Mouse (Mus musculus) heart, postnatal 10 days (tissue): ENCODE measurements around the gene Gm47955. TPM values are rescaled to one million over a fixed set of nuclear protein-coding genes. Genes with fewer than 3 reads are reported as not detected.
"Not testable (repeated sequence)": the region's sequence is repeated elsewhere in the genome, so short reads cannot be mapped to it uniquely, and the experiment has no call there.

Experiments
- DNase-seq, 2 experiments: peaks; one replicate each; pipeline ENCODE4 v3.0.0; 2021
- intact Hi-C: fragments of 180-260 bp; cut with DNase I; formaldehyde crosslinking; loops from one replicate; pipeline ENCODE4 v1.15.1; 2025
- total RNA-seq, 2 experiments: library from RNA; stranded (reverse); gene quantifications; 2 replicates each; pipeline ENCODE4 v1.2.3; 2021

The Gm47955 gene
- total RNA-seq: not detected

GRCm38 (mm10) chr1:82959870-82960385 lies at the start of gene Gm47955:
Gene Gm47955, plus strand, starts transcription at chr1:82960286.
- DNase-seq: no peak
- intact Hi-C loops: no loop called here

GRCm38 (mm10) chr1:82913025-82913424 lies 47.1 kb upstream of the Gm47955 start, which contains the start of gene A030005L19Rik:
Gene A030005L19Rik, plus strand, starts transcription at chr1:82913325.
- DNase-seq: no peak
- intact Hi-C loops: no loop called here

GRCm38 (mm10) chr1:82913434-82913833 lies 46.7 kb upstream of the Gm47955 start:
- intact Hi-C loops, DNase-seq: not testable (repeated sequence)

- DNase-seq: no peak
- intact Hi-C loops: no loop called here
Measured at GRCm38 (mm10) chr1:82924650-82925049, 35.4 kb upstream of the Gm47955 start, which contains the start of gene A030014E15Rik. Gene A030014E15Rik, plus strand, starts transcription at chr1:82924917.

GRCm38 (mm10) chr1:82930558-82930957 lies 29.5 kb upstream of the Gm47955 start:
- intact Hi-C loops, DNase-seq: not testable (repeated sequence)

GRCm38 (mm10) chr1:82931326-82931725 lies 28.8 kb upstream of the Gm47955 start, which contains the start of gene Gm6217:
Gene Gm6217, minus strand, starts transcription at chr1:82931399.
- intact Hi-C loops, DNase-seq: not testable (repeated sequence)

- intact Hi-C loops: no loop called here
- no peak for DNase-seq
Measured at GRCm38 (mm10) chr1:82938666-82939065, 21.4 kb upstream of the Gm47955 start.

- DNase-seq, intact Hi-C loops: not testable (repeated sequence)
Measured at GRCm38 (mm10) chr1:82942505-82942904, 17.6 kb upstream of the Gm47955 start.

GRCm38 (mm10) chr1:82943295-82943694 lies 16.8 kb upstream of the Gm47955 start, which contains the start of gene A030003K21Rik:
Gene A030003K21Rik, minus strand, starts transcription at chr1:82943388.
- intact Hi-C loops, DNase-seq: not testable (repeated sequence)

GRCm38 (mm10) chr1:82946029-82946428 lies 14.1 kb upstream of the Gm47955 start:
- intact Hi-C loops, DNase-seq: not testable (repeated sequence)

- intact Hi-C loops: no loop called here
- DNase-seq: no peak
Measured at GRCm38 (mm10) chr1:82948601-82949000, 11.5 kb upstream of the Gm47955 start.

- DNase-seq, intact Hi-C loops: not testable (repeated sequence)
Measured at GRCm38 (mm10) chr1:82955913-82956312, 4.2 kb upstream of the Gm47955 start, which contains the start of gene Gm7544. Gene Gm7544, minus strand, starts transcription at chr1:82956013.

- intact Hi-C loops: no loop called here
- DNase-seq: no peak
Measured at GRCm38 (mm10) chr1:82966413-82966812, 6.3 kb downstream of the Gm47955 start.

GRCm38 (mm10) chr1:82972046-82972445 lies 12.0 kb downstream of the Gm47955 start:
- peak; percentile 51 to 60 for DNase-seq
- intact Hi-C loops: loop anchor here (5.0 kb wide), 1 partner anchor 135 kb away; the partner anchor contains the start of gene Agfg1

- no peak for DNase-seq
- intact Hi-C loops: loop anchor here (5.0 kb wide), 1 partner anchor 136 kb away; the partner anchor contains the start of gene Agfg1
Measured at GRCm38 (mm10) chr1:82973244-82973643, 13.2 kb downstream of the Gm47955 start.

- intact Hi-C loops: loop anchor here (5.0 kb wide), 1 partner anchor 137 kb away; the partner anchor contains the start of gene Agfg1
- no peak for DNase-seq
Measured at GRCm38 (mm10) chr1:82973901-82974300, 13.8 kb downstream of the Gm47955 start.

- intact Hi-C loops: loop anchor here (5.0 kb wide), 1 partner anchor 137 kb away; the partner anchor contains the start of gene Agfg1
- DNase-seq: no peak
Measured at GRCm38 (mm10) chr1:82974342-82974741, 14.3 kb downstream of the Gm47955 start.

GRCm38 (mm10) chr1:82975750-82976149 lies 15.7 kb downstream of the Gm47955 start:
- intact Hi-C loops: no loop called here
- DNase-seq: no peak

- intact Hi-C loops: no loop called here
- DNase-seq: no peak
Measured at GRCm38 (mm10) chr1:82977840-82978239, 17.8 kb downstream of the Gm47955 start.

GRCm38 (mm10) chr1:82986738-82987137 lies 26.7 kb downstream of the Gm47955 start:
- intact Hi-C loops: loop anchor here (1.0 to 5.0 kb wide), 3 partner anchors 148 to 429 kb away; partner anchors contain the start of gene Agfg1
- no peak for DNase-seq

GRCm38 (mm10) chr1:82987530-82988198 lies 27.6 kb downstream of the Gm47955 start:
- DNase-seq: peak; percentile 70 to 80
- intact Hi-C loops: loop anchor here (1.0 to 5.0 kb wide), 3 partner anchors 149 to 430 kb away; partner anchors contain the start of gene Agfg1
